Mouse (Mus musculus): Measurements from ENCODE around the gene Fam171a1.
"Not testable (repeated sequence)": the region's sequence is repeated elsewhere in the genome, so short reads cannot be mapped to it uniquely, and the experiment has no call there.

The Fam171a1 gene

DNA sequence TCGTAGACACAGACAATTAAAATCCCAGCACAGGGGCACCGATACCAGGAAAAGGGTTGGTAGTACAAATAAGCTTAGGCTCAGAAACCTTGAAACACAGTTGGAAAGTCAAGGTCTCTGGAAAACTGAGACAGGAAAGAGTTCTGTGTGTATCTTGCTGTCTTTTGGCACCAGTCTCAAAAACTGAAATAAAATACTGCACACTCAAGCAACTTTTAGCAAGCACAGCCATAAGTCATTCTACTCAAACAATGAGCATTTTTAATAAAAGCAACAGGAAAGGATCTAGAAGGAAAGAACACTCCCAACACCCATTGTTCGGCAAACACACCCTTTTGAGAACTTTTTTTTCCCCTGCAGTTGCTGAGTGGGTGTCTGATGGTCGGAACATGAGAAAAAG is at the start of gene Fam171a1:
Gene Fam171a1 (plus strand): TSS at position 359 of the 400 bp plus-strand sequence.
- no peak for DNase-seq (ENCODE audit: low read depth, low spot score)

DNA sequence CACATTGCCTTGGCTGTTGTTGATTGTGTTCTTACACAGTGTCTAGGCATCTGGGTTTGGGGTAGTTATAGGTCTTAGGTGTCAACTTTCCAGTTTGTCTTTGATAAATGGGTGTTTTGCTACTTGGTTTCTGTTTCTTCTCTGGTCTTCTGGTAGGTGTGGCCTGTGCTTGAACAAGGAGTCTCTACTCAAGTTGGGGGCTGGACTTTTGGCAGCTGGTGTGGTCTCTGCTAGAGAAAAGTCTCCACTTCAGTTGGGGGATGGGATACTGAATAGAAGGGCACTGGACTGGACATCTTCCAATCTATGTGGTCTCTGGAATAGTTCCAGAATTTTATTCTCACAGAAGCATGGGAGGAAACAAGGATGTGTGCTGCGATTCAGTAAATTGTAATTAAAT is 44.9 kb upstream of the Fam171a1 start:
- no peak for DNase-seq (ENCODE audit: low read depth, low spot score)

GRCm38 (mm10) chr2:3088361-3088760 is 25.7 kb upstream of the Fam171a1 start:
- DNase-seq (ENCODE audit: low read depth, low spot score), result not testable (repeated sequence)

- no peak for DNase-seq (ENCODE audit: low read depth, low spot score)
Observed at GRCm38 (mm10) chr2:3089274-3089673, 24.8 kb upstream of the Fam171a1 start.

DNA sequence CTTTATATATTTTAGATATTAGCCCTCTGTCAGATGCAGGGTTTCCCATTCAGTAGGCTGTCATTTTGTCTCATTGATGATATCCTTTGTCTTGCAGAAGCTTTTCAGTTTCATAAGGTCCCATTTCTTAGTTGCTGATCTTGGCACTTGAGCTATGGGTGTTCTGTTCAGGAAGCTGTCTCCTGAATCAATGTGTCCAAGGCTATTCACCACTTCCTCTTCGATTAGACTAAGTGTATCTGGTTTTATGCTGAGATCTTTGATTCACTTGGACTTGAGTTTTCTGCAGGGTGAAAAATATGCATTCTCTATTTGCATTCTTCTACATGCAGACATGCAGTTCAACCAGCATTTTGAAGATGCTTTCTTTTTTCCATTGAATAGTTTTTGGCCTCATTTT is 17.9 kb upstream of the Fam171a1 start:
- DNase-seq (ENCODE audit: low read depth, low spot score), result no peak

DNA sequence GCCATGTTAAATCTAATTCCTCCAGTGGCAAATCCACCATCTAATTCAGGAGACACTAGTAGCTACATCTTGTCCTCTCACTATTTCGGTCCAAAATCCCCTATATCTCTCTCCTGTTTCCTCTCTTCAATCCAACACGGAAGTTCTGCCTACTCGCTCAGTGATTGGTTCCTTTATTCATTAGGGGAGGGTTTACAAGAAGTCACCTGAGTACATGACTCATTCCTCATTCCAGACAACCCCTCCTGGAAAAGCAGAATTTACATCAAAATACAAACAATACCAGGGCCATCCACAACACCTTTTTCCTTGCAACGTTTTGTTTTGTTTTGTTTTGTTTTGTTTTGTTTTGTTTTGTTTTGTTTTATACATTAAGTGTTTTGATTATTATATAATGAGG is 14.1 kb upstream of the Fam171a1 start:
- no peak for DNase-seq (ENCODE audit: low read depth, low spot score)

DNA sequence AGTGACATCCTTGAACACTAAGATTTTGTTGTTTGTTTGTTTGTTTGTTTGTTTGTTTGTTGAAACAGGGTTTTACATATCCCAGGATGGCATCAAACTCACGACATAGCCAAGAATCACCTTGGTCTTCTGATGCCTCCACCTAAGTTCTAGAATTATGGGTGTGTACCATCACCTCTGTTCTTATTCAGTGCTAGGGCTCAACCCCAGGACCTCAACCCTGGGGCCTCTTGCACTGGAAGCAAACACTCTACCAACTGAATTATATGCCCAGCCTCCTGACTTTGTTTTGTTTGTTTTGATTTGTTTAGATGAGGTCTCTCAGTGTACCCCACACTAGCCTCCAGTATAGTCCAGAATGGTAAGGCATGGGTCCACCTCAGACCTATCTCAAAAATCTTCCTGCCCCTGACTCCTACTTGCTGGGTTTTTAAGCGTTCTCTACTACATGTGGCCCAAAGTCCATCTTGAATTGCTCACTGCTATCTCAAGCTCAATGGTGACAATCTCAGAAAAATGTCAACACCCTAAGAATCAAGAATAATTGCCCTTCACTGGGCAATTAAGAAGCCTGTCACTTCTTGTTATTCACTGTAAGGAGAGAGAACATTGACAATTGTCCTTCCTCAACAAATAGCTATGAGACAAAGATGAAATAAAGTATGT is 12.6 kb upstream of the Fam171a1 start:
- DNase-seq (ENCODE audit: low read depth, low spot score), result no peak

GRCm38 (mm10) chr2:3102360-3102759 is 11.7 kb upstream of the Fam171a1 start:
- no peak for DNase-seq (ENCODE audit: low read depth, low spot score)

DNA sequence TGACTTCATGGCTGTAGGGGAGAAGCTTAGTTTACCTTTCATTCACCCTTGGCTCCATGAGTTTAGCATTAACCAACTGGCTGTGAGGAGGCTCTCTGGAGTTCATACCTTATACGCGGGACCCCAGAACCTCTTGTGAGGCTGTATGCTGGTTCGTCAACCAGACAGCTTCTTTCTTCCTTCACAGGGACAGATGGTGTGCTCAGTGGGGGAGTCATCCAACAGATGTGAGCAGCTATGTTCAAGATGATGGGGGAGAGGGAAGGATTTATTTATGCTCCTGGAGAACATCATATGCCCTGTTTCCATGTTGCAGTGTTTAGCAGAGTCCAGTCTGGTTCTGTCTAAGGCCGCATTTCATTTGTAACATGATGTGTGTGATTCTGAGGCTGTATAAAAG is 6.6 kb upstream of the Fam171a1 start:
- DNase-seq (ENCODE audit: low read depth, low spot score), result no peak

- no peak for DNase-seq (ENCODE audit: low read depth, low spot score)
Observed at GRCm38 (mm10) chr2:3108431-3108830, 5.6 kb upstream of the Fam171a1 start.

DNA sequence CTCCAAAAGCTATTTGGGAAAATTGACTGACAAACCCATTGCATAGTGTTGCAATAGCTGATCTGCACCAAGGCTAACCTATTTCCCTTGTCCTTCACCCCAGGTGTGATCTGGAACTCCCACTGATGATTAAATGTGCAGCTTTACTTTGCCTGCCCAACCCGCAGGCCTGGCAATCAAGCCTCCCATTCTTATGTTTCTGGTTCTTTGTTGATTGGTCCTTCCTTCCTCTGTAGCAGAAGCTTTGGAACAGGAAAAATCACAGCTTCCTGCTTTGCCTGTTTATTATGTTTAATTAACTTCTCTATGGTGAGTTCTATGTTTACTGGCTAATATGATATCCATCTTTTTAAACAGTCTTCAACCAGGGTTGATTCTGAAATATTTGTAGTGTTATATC is 5.2 kb upstream of the Fam171a1 start:
- DNase-seq (ENCODE audit: low read depth, low spot score), result no peak

- DNase-seq (ENCODE audit: low read depth, low spot score), result no peak
Observed at GRCm38 (mm10) chr2:3117855-3118202, 3.8 kb downstream of the Fam171a1 start.

- DNase-seq (ENCODE audit: low read depth, low spot score), result peak; percentile 54
Observed at GRCm38 (mm10) chr2:3118203-3118941, 4.3 kb downstream of the Fam171a1 start.

DNA sequence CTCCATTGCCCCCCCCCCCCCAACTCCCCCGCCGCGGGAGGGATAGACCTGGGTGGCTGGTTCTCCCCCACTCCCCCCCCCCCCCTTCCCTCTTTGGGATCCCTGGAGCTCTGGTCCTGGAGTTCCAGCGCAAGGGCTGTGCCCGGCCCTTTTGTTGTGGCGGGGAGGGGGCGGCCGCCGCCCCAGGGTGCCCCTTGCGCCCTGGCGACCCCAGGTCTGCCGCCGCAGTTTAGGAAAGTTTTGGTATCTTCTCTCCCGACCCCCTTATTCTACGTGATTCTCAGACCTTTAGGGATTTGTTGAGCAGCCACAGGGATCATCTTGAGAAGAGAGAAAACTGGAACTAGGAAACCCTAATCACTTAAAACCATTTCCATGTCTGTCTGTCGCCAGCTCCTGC is 4.9 kb downstream of the Fam171a1 start:
- no peak for DNase-seq (ENCODE audit: low read depth, low spot score)

GRCm38 (mm10) chr2:3119371-3119935 is 5.4 kb downstream of the Fam171a1 start:
- DNase-seq (ENCODE audit: low read depth, low spot score), result no peak

GRCm38 (mm10) chr2:3122571-3122970 is 8.5 kb downstream of the Fam171a1 start:
- no peak for DNase-seq (ENCODE audit: low read depth, low spot score)

DNA sequence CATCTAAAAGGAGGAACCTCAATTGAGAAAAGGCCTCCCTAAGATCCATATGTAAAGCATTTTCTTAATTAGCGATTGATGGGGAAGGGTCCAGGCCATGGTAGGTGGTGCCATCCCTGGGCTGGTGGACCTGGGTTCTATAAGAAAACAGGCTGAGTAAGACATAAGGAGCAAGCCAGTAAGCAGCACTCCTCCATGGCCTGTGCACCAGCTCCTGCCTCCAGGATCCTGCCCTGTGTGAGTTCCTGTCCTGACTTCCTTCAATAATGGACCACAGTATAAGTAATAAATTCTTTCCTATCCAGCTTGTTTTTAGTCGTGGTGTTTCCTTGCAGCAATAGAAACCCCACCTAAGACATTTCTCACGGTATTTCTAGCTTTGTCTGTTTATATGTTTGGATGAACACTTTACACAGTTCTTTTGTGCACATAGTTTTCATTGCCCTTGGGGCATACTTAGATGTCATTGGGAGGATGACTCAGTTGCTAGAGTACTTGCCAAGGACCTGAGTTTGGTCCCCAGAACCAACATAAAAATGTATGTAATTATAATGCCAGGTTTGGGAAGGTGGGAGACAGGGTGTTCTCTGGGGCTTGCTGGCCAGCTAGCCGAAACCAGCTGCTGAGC is 13.3 kb downstream of the Fam171a1 start:
- DNase-seq (ENCODE audit: low read depth, low spot score), result no peak

- DNase-seq (ENCODE audit: low read depth, low spot score), result no peak
Observed at GRCm38 (mm10) chr2:3128344-3128871, 14.4 kb downstream of the Fam171a1 start.

GRCm38 (mm10) chr2:3128910-3129309 is 14.9 kb downstream of the Fam171a1 start:
- no peak for DNase-seq (ENCODE audit: low read depth, low spot score)

DNA sequence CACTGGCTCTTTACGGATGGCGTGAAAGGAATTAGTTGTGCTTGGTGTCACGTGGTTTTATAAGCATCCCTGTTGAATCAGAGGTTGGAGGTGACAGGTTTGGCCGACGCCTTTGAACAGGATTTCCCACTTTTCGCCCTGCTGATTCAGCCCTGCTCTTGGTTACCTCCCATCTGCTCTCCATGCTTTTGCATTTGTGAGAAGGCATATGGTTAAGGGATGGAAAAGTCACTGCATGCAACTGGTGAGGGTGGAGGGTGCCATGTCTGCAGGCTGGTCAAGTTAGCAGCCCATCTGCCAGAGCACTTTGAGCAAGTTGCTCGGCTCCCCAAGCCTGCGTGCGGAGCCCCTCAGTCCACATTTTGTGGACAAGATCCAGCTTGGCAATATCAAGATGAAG is 18.4 kb downstream of the Fam171a1 start:
- no peak for DNase-seq (ENCODE audit: low read depth, low spot score)

GRCm38 (mm10) chr2:3134580-3135296 is 20.7 kb downstream of the Fam171a1 start:
- no peak for DNase-seq (ENCODE audit: low read depth, low spot score)

DNA sequence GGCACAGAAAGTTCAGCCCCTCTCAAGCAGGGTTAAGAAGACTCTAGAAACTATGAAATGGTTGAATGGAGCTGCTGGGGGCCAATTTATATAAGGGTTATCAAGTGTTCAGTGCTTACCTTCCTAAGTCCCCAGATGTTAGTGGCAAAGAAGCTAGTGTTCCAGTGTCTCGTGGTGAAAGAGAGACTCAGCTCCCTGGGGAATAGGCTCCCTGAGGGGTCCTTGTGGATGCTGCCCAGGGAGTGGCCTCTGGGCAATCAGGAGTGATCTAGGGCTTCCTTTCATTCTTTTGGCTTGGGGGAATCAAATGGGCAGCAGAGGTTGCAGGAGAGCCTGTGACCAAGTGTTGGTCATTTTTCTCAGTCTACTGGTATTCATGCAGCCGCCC is 21.3 kb downstream of the Fam171a1 start:
- no peak for DNase-seq (ENCODE audit: low read depth, low spot score)

All from WW6 (cell line).